In genomic region chr8:70693636-70694035, GRCm38 (mm10) we compare ENCODE assay signal across 21 mouse cellular contexts. TPM values are rescaled to one million over a fixed set of nuclear protein-coding genes. Genes with fewer than 3 reads are reported as not detected.
A peak's percentile ranks its signal among the peaks of the same experiment; 100 is the strongest.
DNase-seq lines count a peak whose midpoint lies in the region; ATAC-seq and TF ChIP-seq lines count a peak whose summit lies in the region.
"Had no signal": no experiment of that assay in that cellular context is flagged by ENCODE, and none has a peak within 500 bp of the region (broad histone marks: within the 10 kb centered on the region; RNA-seq: fewer than 3 reads in every experiment).

No protein-coding gene starts in this region.

- no peak overlapping the region for H3K4me2 ChIP-seq in lung, embryonic 15.5 days
- H3K4me2 ChIP-seq in CH12.LX (ENCODE audit: insufficient read depth, low read depth, poor library complexity, severe bottlenecking), result peak overlapping the region; percentile 2; the same call in 1 of the 2 replicates
- H3K4me2 ChIP-seq in limb, embryonic 12.5 days, result no peak overlapping the region
- H3K4me2 ChIP-seq: forebrain, embryonic 15.5 days; hindbrain, embryonic 12.5 days; neural tube, embryonic 12.5 days had no signal

- in situ Hi-C loops in CH12.LX (cut with MboI; ENCODE audit: low pct_ligation_motif_present, low pct_unique_long_range_greater_than_20kb, low sequenced_read_pairs), result no loop called here

- H3K36me3 ChIP-seq in heart, adult 2 months (ENCODE audit: control insufficient read depth, insufficient read depth, low read length), result peaks cover 2% of the 10 kb centered on the region; the same call in 1 of the 2 replicates
- no peaks in the 10 kb centered on the region for H3K36me3 ChIP-seq in lung, embryonic 15.5 days
- no peaks in the 10 kb centered on the region for H3K36me3 ChIP-seq in CH12.LX (replicated peaks in 1 of 2; ENCODE audit: control insufficient read depth in 1 of 2, insufficient read depth in 1 of 2, low read length in 1 of 2)
- H3K36me3 ChIP-seq in limb, embryonic 12.5 days, result no peaks in the 10 kb centered on the region
- H3K36me3 ChIP-seq: forebrain, embryonic 15.5 days; hindbrain, embryonic 12.5 days; neural tube, embryonic 12.5 days had no signal

- 27% methylated on average over 5 of the region's 5 CpGs for WGBS in heart, adult 2 months
- 70% methylated on average over 5 of the region's 5 CpGs for WGBS in lung, embryonic 15.5 days
- 74% methylated on average over 5 of the region's 5 CpGs for WGBS in limb, embryonic 12.5 days

- no peaks in the 10 kb centered on the region for H3K9me3 ChIP-seq in lung, embryonic 15.5 days
- H3K9me3 ChIP-seq in CH12.LX (replicated peaks; ENCODE audit: low read length), result no peaks in the 10 kb centered on the region
- no peaks in the 10 kb centered on the region for H3K9me3 ChIP-seq in limb, embryonic 12.5 days
- H3K9me3 ChIP-seq: forebrain, embryonic 15.5 days; hindbrain, embryonic 12.5 days; neural tube, embryonic 12.5 days had no signal

- TF ChIP-seq POLR2A in heart, adult 2 months (IDR thresholded peaks at IDR 0.05; ENCODE audit: insufficient read depth, low read depth, low read length), result 0 out of 2 replicates have a peak, but pooled peaks have one; percentile 10
- TF ChIP-seq POLR2A in CH12.LX (IDR thresholded peaks at IDR 0.05; ENCODE audit: low read depth, low read length), result no peak

- H3K9ac ChIP-seq in heart, adult 2 months (ENCODE audit: low read depth, low read length), result no peak overlapping the region
- H3K9ac ChIP-seq in lung, embryonic 15.5 days, result no peak overlapping the region
- H3K9ac ChIP-seq in CH12.LX (ENCODE audit: insufficient read depth, low read depth), result 0 out of 2 replicates have a peak overlapping the region, but pooled peaks have one; percentile 27
- no peak overlapping the region for H3K9ac ChIP-seq in limb, embryonic 12.5 days (replicated peaks)
- H3K9ac ChIP-seq: forebrain, embryonic 15.5 days; hindbrain, embryonic 12.5 days; neural tube, embryonic 12.5 days had no signal

- peaks cover 12% of the 10 kb centered on the region for H3K4me1 ChIP-seq in heart, adult 2 months (ENCODE audit: control insufficient read depth, insufficient read depth, low read length)
- H3K4me1 ChIP-seq in lung, embryonic 15.5 days, result peaks cover 56% of the 10 kb centered on the region
- peaks cover 18 to 71% of the 10 kb centered on the region in 2 experiments for H3K4me1 ChIP-seq in CH12.LX (ENCODE audit: control insufficient read depth in 1 of 2, insufficient read depth in 2 of 2)
- H3K4me1 ChIP-seq in limb, embryonic 12.5 days (replicated peaks), result peaks cover 65% of the 10 kb centered on the region

- intact Hi-C loops in heart, adult 2 months (cut with DNase I), result no loop called here
- intact Hi-C loops in heart, postnatal 14 days (cut with DNase I), result loop anchor here (2.0 kb wide), 1 partner anchor 19 kb away; no protein-coding TSS in a partner anchor

- H3K4me3 ChIP-seq in heart, adult 2 months, result no peak overlapping the region
- no peak overlapping the region for H3K4me3 ChIP-seq in lung, embryonic 15.5 days
- H3K4me3 ChIP-seq in CH12.LX (replicated peaks in 1 of 3; ENCODE audit: low read depth in 2 of 3, low read length in 2 of 3, poor library complexity in 1 of 3), result peak overlapping the region in 1 of 3 experiments; percentile 13
- no peak overlapping the region for H3K4me3 ChIP-seq in limb, embryonic 12.5 days (replicated peaks)
- H3K4me3 ChIP-seq: forebrain, embryonic 15.5 days; gastrocnemius, adult 2 months; hindbrain, embryonic 12.5 days; neural tube, embryonic 12.5 days had no signal

- ATAC-seq in lung, embryonic 15.5 days (ENCODE audit: borderline replicate concordance, extremely low read depth, low FRiP score, low TSS enrichment), result no peak
- ATAC-seq in limb, embryonic 12.5 days (ENCODE audit: insufficient number of reproducible peaks, insufficient read depth, low FRiP score, low TSS enrichment, low read depth), result no peak
- ATAC-seq: activated CD4-positive, CD25-positive, alpha-beta regulatory T cell, adult 4 months; forebrain, embryonic 15.5 days; midbrain, embryonic 16.5 days had no signal

- no peak overlapping the region for H3K27ac ChIP-seq in heart, adult 2 months
- peak overlapping the region; percentile 42 for H3K27ac ChIP-seq in lung, embryonic 15.5 days
- H3K27ac ChIP-seq in CH12.LX (ENCODE audit: insufficient read depth, low read depth), result peak overlapping the region; percentile 19; the same call in 1 of the 2 replicates
- H3K27ac ChIP-seq in limb, embryonic 12.5 days, result peak overlapping the region; percentile 29; the same call in 1 of the 2 replicates
- H3K27ac ChIP-seq: forebrain, embryonic 15.5 days; gastrocnemius, adult 2 months; neural tube, embryonic 12.5 days had no signal

- DNase-seq in heart, adult 2 months, result no peak
- no peak for DNase-seq in heart, postnatal 14 days
- no peak for DNase-seq in lung, postnatal 25 days (ENCODE audit: low spot score)
- DNase-seq in CH12.LX (ENCODE audit: extremely low read depth), result peak; percentile 56
- no peak for DNase-seq in adrenal gland, postnatal 4 days (ENCODE audit: low spot score in 2 of 2)
- DNase-seq in ovary, adult 18-20 months (ENCODE audit: low spot score), result no peak
- DNase-seq: cerebellum, adult 11 months; cerebellum, postnatal 36 days; gastrocnemius, adult 2 months; kidney, adult 18-20 months; lung, postnatal 4 days had no signal

- no peaks in the 10 kb centered on the region for H3K27me3 ChIP-seq in heart, adult 2 months (ENCODE audit: control insufficient read depth, insufficient read depth, low read length)
- H3K27me3 ChIP-seq in lung, embryonic 15.5 days, result no peaks in the 10 kb centered on the region
- H3K27me3 ChIP-seq in CH12.LX (replicated peaks), result no peaks in the 10 kb centered on the region
- no peaks in the 10 kb centered on the region for H3K27me3 ChIP-seq in limb, embryonic 12.5 days
- H3K27me3 ChIP-seq: forebrain, embryonic 15.5 days; hindbrain, embryonic 12.5 days; neural tube, embryonic 12.5 days had no signal

- TF ChIP-seq EP300 in heart, adult 2 months (IDR thresholded peaks at IDR 0.05; ENCODE audit: insufficient read depth, low read depth, low read length), result no peak
- TF ChIP-seq EP300 in CH12.LX (IDR thresholded peaks at IDR 0.05; ENCODE audit: low read length), result peak; percentile 40; the same call in 1 of the 2 replicates

- no peaks in the 10 kb centered on the region for H3K79me2 ChIP-seq in heart, adult 2 months (replicated peaks; ENCODE audit: control insufficient read depth, insufficient read depth, low read length)
- no peaks in the 10 kb centered on the region for H3K79me2 ChIP-seq in CH12.LX (replicated peaks; ENCODE audit: control insufficient read depth, extremely low read depth, insufficient read depth, poor library complexity, severe bottlenecking)

- TF ChIP-seq RAD21 in CH12.LX (IDR thresholded peaks at IDR 0.05; ENCODE audit: low read depth, low read length), result no peak

- TF ChIP-seq CTCF in heart, adult 2 months (IDR thresholded peaks at IDR 0.05), result no peak
- TF ChIP-seq CTCF in CH12.LX (conservative IDR thresholded peaks at IDR 0.05 in 1 of 2, IDR thresholded peaks at IDR 0.05 in 1 of 2; ENCODE audit: low read depth in 2 of 2, low read length in 2 of 2), result no peak

- dilution Hi-C loops in CH12.LX (cut with MboI; ENCODE audit: extremely low pct_ligation_motif_present, extremely low pct_unique_long_range_greater_than_20kb, low sequenced_read_pairs), result no loop called here

RNA-seq across cellular contexts. Expression of gene Jund, which starts 5.1 kb away (rescaled TPM):
- total RNA-seq in heart, adult 2 months (2021), result 100 to 1,000 TPM; 123 to 127 TPM
- 66.2 and 109 TPM in 2 replicates for polyA plus RNA-seq in heart, adult 2 months (2012; rRNA removed)
- 100 to 1,000 TPM; 159 to 162 TPM for total RNA-seq in heart, postnatal 14 days (2021)
- polyA plus RNA-seq in lung, embryonic 15.5 days (2015; fragmentation: Nextera tagmentation; extraction: Ambion mirVana), result 49.7 TPM in 2 replicates
- total RNA-seq in CH12.LX (2012; rRNA removed) (279 and 287 TPM in 2 replicates), CH12.LX (2014; rRNA removed) (147 and 191 TPM in 2 replicates)
- polyA plus RNA-seq in CH12.LX (2012; ENCODE audit: insufficient read length, low read depth), result 255 and 283 TPM in 2 replicates
- polyA plus RNA-seq in limb, embryonic 12.5 days (2016; fragmentation: Nextera tagmentation; extraction: Ambion mirVana), result 117 and 121 TPM in 2 replicates
- total RNA-seq in adrenal gland, postnatal 4 days (2021), result 100 to 1,000 TPM; 185 to 195 TPM

RNA-seq across cellular contexts. Expression of gene Iqcn, which starts 9.6 kb away (rescaled TPM):
- not detected for total RNA-seq in heart, adult 2 months (2021)
- polyA plus RNA-seq in heart, adult 2 months (2012; rRNA removed), result 0.06 and 0.12 TPM in 2 replicates
- total RNA-seq in heart, postnatal 14 days (2021), result under 1 TPM; 0.10 to 0.12 TPM
- polyA plus RNA-seq in lung, embryonic 15.5 days (2015; fragmentation: Nextera tagmentation; extraction: Ambion mirVana), result 0.02 TPM in 1 of 2 replicates, not detected in the other
- total RNA-seq in CH12.LX (2012; rRNA removed) (not detected in 2 replicates), CH12.LX (2014; rRNA removed) (not detected in 2 replicates)
- polyA plus RNA-seq in CH12.LX (2012; ENCODE audit: insufficient read length, low read depth), result 0.07 TPM in 1 of 2 replicates, not detected in the other
- not detected in 2 replicates for polyA plus RNA-seq in limb, embryonic 12.5 days (2016; fragmentation: Nextera tagmentation; extraction: Ambion mirVana)
- under 1 TPM; 0.14 to 0.25 TPM for total RNA-seq in adrenal gland, postnatal 4 days (2021)
- total RNA-seq: gastrocnemius, adult 2 months; liver, adult 2 months had no signal
- polyA plus RNA-seq: activated CD4-positive, CD25-positive, alpha-beta regulatory T cell, adult 4 months; heart, embryonic 14.5 days; hindbrain, embryonic 12.5 days; liver, adult 2 months; midbrain, embryonic 16.5 days had no signal

RNA-seq across cellular contexts. Expression of gene Lsm4, which starts 20.6 kb away (rescaled TPM):
- 10 to 100 TPM; 56.9 to 64.2 TPM for total RNA-seq in heart, adult 2 months (2021)
- polyA plus RNA-seq in heart, adult 2 months (2012; rRNA removed), result 54.1 and 68.3 TPM in 2 replicates
- total RNA-seq in heart, postnatal 14 days (2021), result 10 to 100 TPM; 75.0 to 76.5 TPM
- 268 and 320 TPM in 2 replicates for polyA plus RNA-seq in lung, embryonic 15.5 days (2015; fragmentation: Nextera tagmentation; extraction: Ambion mirVana)
- total RNA-seq in CH12.LX (2012; rRNA removed) (135 and 168 TPM in 2 replicates), CH12.LX (2014; rRNA removed) (134 and 143 TPM in 2 replicates)
- 240 and 256 TPM in 2 replicates for polyA plus RNA-seq in CH12.LX (2012; ENCODE audit: insufficient read length, low read depth)
- polyA plus RNA-seq in limb, embryonic 12.5 days (2016; fragmentation: Nextera tagmentation; extraction: Ambion mirVana), result 335 and 339 TPM in 2 replicates
- total RNA-seq in adrenal gland, postnatal 4 days (2021), result 10 to 100 TPM; 96.6 to 99.0 TPM

RNA-seq across cellular contexts. Expression of gene Gm3336, which starts 24.7 kb away (rescaled TPM):
- total RNA-seq in heart, adult 2 months (2021), result not detected
- not detected in 2 replicates for polyA plus RNA-seq in heart, adult 2 months (2012; rRNA removed)
- not detected for total RNA-seq in heart, postnatal 14 days (2021)
- polyA plus RNA-seq in lung, embryonic 15.5 days (2015; fragmentation: Nextera tagmentation; extraction: Ambion mirVana), result not detected in 2 replicates
- 0.25 and 0.34 TPM in 2 replicates for total RNA-seq in CH12.LX (2012; rRNA removed)
- total RNA-seq in CH12.LX (2014; rRNA removed), result 0.31 TPM in 1 of 2 replicates, not detected in the other
- 0.49 and 0.89 TPM in 2 replicates for polyA plus RNA-seq in CH12.LX (2012; ENCODE audit: insufficient read length, low read depth)
- not detected in 2 replicates for polyA plus RNA-seq in limb, embryonic 12.5 days (2016; fragmentation: Nextera tagmentation; extraction: Ambion mirVana)
- total RNA-seq in adrenal gland, postnatal 4 days (2021), result not detected
- total RNA-seq: gastrocnemius, adult 2 months; layer of hippocampus, adult 8-10 months had no signal
- polyA plus RNA-seq: activated CD4-positive, CD25-positive, alpha-beta regulatory T cell, adult 4 months; forebrain, embryonic 15.5 days; heart, embryonic 14.5 days; hindbrain, embryonic 12.5 days; midbrain, embryonic 16.5 days; neural tube, embryonic 12.5 days had no signal

RNA-seq across cellular contexts. Expression of gene Pde4c, which starts 29.9 kb away (rescaled TPM):
- 1 to 10 TPM; 2.3 to 2.7 TPM for total RNA-seq in heart, adult 2 months (2021)
- 10.8 and 11.0 TPM in 2 replicates for polyA plus RNA-seq in heart, adult 2 months (2012; rRNA removed)
- 1 to 10 TPM; 4.5 to 4.6 TPM for total RNA-seq in heart, postnatal 14 days (2021)
- 0.08 and 0.16 TPM in 2 replicates for polyA plus RNA-seq in lung, embryonic 15.5 days (2015; fragmentation: Nextera tagmentation; extraction: Ambion mirVana)
- total RNA-seq in CH12.LX (2012; rRNA removed), result 3.8 and 4.7 TPM in 2 replicates
- total RNA-seq in CH12.LX (2014; rRNA removed), result 2.3 and 3.1 TPM in 2 replicates
- polyA plus RNA-seq in CH12.LX (2012; ENCODE audit: insufficient read length, low read depth), result 6.5 TPM in 2 replicates
- polyA plus RNA-seq in limb, embryonic 12.5 days (2016; fragmentation: Nextera tagmentation; extraction: Ambion mirVana), result 0.24 and 0.33 TPM in 2 replicates
- 1 to 10 TPM; 2.2 to 5.6 TPM for total RNA-seq in adrenal gland, postnatal 4 days (2021)
